Mouse (Mus musculus) adrenal gland, adult 8-10 months (tissue): Measurements from ENCODE around the gene Prr14. TPM values are rescaled to one million over a fixed set of nuclear protein-coding genes. Genes with fewer than 3 reads are reported as not detected.

Experiments used
- DNase-seq: peaks from one replicate; pipeline ENCODE4 v3.0.0; 2022
- microRNA-seq, 2 experiments: library from miRNA; unstranded; fragments of <30 nt; microRNA quantifications; one replicate each; pipeline ENCODE4 v1.2.0; 2022
- total RNA-seq, 4 experiments: library from RNA; stranded (reverse); gene quantifications; 2 replicates each; pipeline ENCODE4 v1.2.4; 2022

Prr14 gene
- total RNA-seq, 4 experiments from 2014 or later, result 49.1 to 65.5 (median 58.2) TPM

GRCm38 (mm10) chr7:127512231-127513015, 53.0 kb downstream of the Prr14 start:
- DNase-seq, result peak; percentile 90

GRCm38 (mm10) chr7:127513016-127513390, 53.6 kb downstream of the Prr14 start:
- DNase-seq, result no peak

GRCm38 (mm10) chr7:127513781-127514180, 54.4 kb downstream of the Prr14 start:
- peak; percentile 28 for DNase-seq

GRCm38 (mm10) chr7:127515846-127516245, 56.4 kb downstream of the Prr14 start:
- DNase-seq, result no peak

GRCm38 (mm10) chr7:127516344-127516743, 56.9 kb downstream of the Prr14 start:
- no peak for DNase-seq

- DNase-seq, result no peak
Measured at GRCm38 (mm10) chr7:127519284-127519683, 59.9 kb downstream of the Prr14 start, which contains the start of gene Gm42715. TSS of gene Gm42715 (plus strand) at chr7:127519584.

Small RNA genes lying within 50 kb of the gene (microRNA-seq; reads per million reads assigned to microRNA genes)
- gene Gm47278 (0 reads per million in 2 experiments), gene Mir7060 (0 reads per million in 2 experiments)

Other genes with a start within 250 kb of the Prr14 start
- 10 to 100 TPM; 11.6 to 19.5 (median 15.0) TPM for gene Zfp553, start 226.6 kb upstream of the Prr14 start, total RNA-seq
- 10 to 100 TPM in 2 of 4 experiments, 1 to 10 TPM in 2; 9.1 to 11.2 (median 10.3) TPM for gene Sept1, start 226.5 kb upstream of the Prr14 start, total RNA-seq
- 10 to 100 TPM; 32.9 to 46.1 (median 39.7) TPM for gene Zfp771, start 215.3 kb upstream of the Prr14 start, total RNA-seq
- 10 to 100 TPM; 28.2 to 36.5 (median 31.6) TPM for gene Dctpp1, start 198.9 kb upstream of the Prr14 start, total RNA-seq
- gene Sephs2, start 185.6 kb upstream of the Prr14 start, total RNA-seq, result 100 to 1,000 TPM in 1 of 4 experiments, 10 to 100 TPM in 3; 44.5 to 105 (median 76.5) TPM
- gene Itgal, start 163.4 kb upstream of the Prr14 start, total RNA-seq, result 1 to 10 TPM; 1.9 to 3.1 (median 2.7) TPM
- 10 to 100 TPM; 25.9 to 29.4 (median 28.0) TPM for gene Zfp768, start 114.0 kb upstream of the Prr14 start, total RNA-seq
- 10 to 100 TPM; 11.1 to 14.4 (median 12.5) TPM for gene Zfp747, start 83.6 kb upstream of the Prr14 start, total RNA-seq
- gene 9130019O22Rik, start 72.4 kb upstream of the Prr14 start, total RNA-seq, result 1 to 10 TPM; 4.5 to 6.6 (median 5.9) TPM
- 10 to 100 TPM; 10.3 to 12.7 (median 11.4) TPM for gene E430018J23Rik, start 66.0 kb upstream of the Prr14 start, total RNA-seq
- 10 to 100 TPM in 1 of 4 experiments, 1 to 10 TPM in 3; 6.8 to 10.0 (median 8.3) TPM for gene Zfp764, start 52.8 kb upstream of the Prr14 start, total RNA-seq
- gene Zfp688, start 37.5 kb upstream of the Prr14 start, total RNA-seq, result 10 to 100 TPM; 15.5 to 22.0 (median 19.5) TPM
- 1 to 10 TPM; 3.8 to 6.7 (median 4.5) TPM for gene Zfp689, start 10.5 kb upstream of the Prr14 start, total RNA-seq
- 10 to 100 TPM; 64.6 to 98.2 (median 75.6) TPM for gene Fbrs, start 19.6 kb downstream of the Prr14 start, total RNA-seq
- gene Srcap, start 52.4 kb downstream of the Prr14 start, total RNA-seq, result 100 to 1,000 TPM; 103 to 156 (median 120) TPM
- 10 to 100 TPM; 21.9 to 28.0 (median 26.2) TPM for gene Gm42715, start 60.0 kb downstream of the Prr14 start, total RNA-seq
- not detected for gene Tmem265, start 101.8 kb downstream of the Prr14 start, total RNA-seq
- 10 to 100 TPM; 50.0 to 65.5 (median 55.9) TPM for gene Phkg2, start 113.7 kb downstream of the Prr14 start, total RNA-seq
- 10 to 100 TPM in 2 of 4 experiments, 1 to 10 TPM in 2; 8.8 to 13.0 (median 10.5) TPM for gene Ccdc189, start 129.0 kb downstream of the Prr14 start, total RNA-seq
- 10 to 100 TPM; 50.1 to 81.9 (median 70.9) TPM for gene Rnf40, start 129.2 kb downstream of the Prr14 start, total RNA-seq
- gene Zfp629, start 156.2 kb downstream of the Prr14 start, total RNA-seq, result 10 to 100 TPM; 16.5 to 28.8 (median 23.3) TPM
- gene Bcl7c, start 249.3 kb downstream of the Prr14 start, total RNA-seq, result 100 to 1,000 TPM in 2 of 4 experiments, 10 to 100 TPM in 2; 75.9 to 120 (median 98.1) TPM